Mouse (Mus musculus) CD4-positive helper T cell, adult 2 months (primary cell): ENCODE data around the gene Snrnp40.

Source experiments
- DNase-seq: peaks from one replicate; pipeline ENCODE4 v3.0.0-alpha.2; 2012; ENCODE audit warnings: low read depth, missing footprints, low spot score

Snrnp40 gene

DNA sequence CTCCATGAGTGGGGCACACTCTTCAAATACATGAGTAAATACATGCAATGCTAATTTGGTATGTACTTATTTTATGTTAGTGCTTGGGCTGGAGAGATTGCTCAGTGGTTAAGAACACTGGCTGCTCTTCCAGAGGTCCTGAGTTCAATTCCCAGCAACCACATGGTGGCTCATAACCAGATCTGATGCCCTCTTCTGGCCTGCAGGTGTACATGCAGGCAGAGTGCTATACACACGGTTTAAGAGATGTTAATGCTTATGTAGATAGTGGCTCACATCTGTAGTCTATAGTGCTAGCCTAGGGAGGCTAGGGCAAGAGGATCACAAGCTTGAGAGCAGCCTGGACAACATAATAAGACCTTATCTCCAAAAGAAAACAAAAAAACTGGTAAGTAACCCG is 20.5 kb downstream of the Snrnp40 start:
- DNase-seq = no peak

- DNase-seq = no peak
These were observed 27.3 kb downstream of the Snrnp40 start for GRCm38 (mm10) chr4:130387256-130387655.

GRCm38 (mm10) chr4:130389496-130389895 is 29.6 kb downstream of the Snrnp40 start:
- no peak for DNase-seq

GRCm38 (mm10) chr4:130389927-130390326 is 30.0 kb downstream of the Snrnp40 start:
- DNase-seq = no peak

- DNase-seq = no peak
These were observed 31.3 kb downstream of the Snrnp40 start for GRCm38 (mm10) chr4:130391265-130391664.
